Mouse (Mus musculus): ENCODE results near the gene Cntn5. TPM values are rescaled to one million over a fixed set of nuclear protein-coding genes. Genes with fewer than 3 reads are reported as not detected.

The Cntn5 gene
- total and polyA plus RNA-seq, 2 experiments from 2014 or later: 23.7 to 24.8 TPM

- no peak for TF ChIP-seq CTCF (IDR thresholded peaks at IDR 0.05)
- ATAC-seq (ENCODE audit: low FRiP score): no peak
- Histone ChIP-seq H3K27ac (ENCODE audit: low read depth, low read length) (no peak overlapping the region), H3K4me2 (ENCODE audit: low read depth, low read length, poor library complexity, severe bottlenecking) (no peak overlapping the region), H3K27me3 (ENCODE audit: insufficient read depth, low read length) (no peaks in the 10 kb centered on the region), H3K9me3 (ENCODE audit: low read length) (no peaks in the 10 kb centered on the region), H3K4me3 (ENCODE audit: low read depth, low read length) (no peak overlapping the region), H3K4me1 (ENCODE audit: insufficient read depth, low read length) (no peaks in the 10 kb centered on the region), H3K36me3 (ENCODE audit: insufficient read depth, low read length) (no peaks in the 10 kb centered on the region), H3K9ac (replicated peaks; ENCODE audit: low read length, poor library complexity, severe bottlenecking) (no peak overlapping the region)
- no peak for DNase-seq (ENCODE audit: low spot score)
- 83% methylated on average over 5 of the region's 5 CpGs for WGBS
These were observed 372.3 kb downstream of the Cntn5 start for GRCm38 (mm10) chr9:10532248-10532647.

- H3K4me1 ChIP-seq (ENCODE audit: insufficient read depth, low read length): no peaks in the 10 kb centered on the region
- no peaks in the 10 kb centered on the region for H3K27me3 ChIP-seq (ENCODE audit: insufficient read depth, low read length)
- ATAC-seq (ENCODE audit: low FRiP score) (no peak), DNase-seq (ENCODE audit: low spot score) (no peak)
- 97% methylated on average over 2 of the region's 2 CpGs for WGBS
- H3K9ac ChIP-seq (replicated peaks; ENCODE audit: low read length, poor library complexity, severe bottlenecking): no peak overlapping the region
- no peaks in the 10 kb centered on the region for H3K9me3 ChIP-seq (ENCODE audit: low read length)
- no peak for TF ChIP-seq CTCF (IDR thresholded peaks at IDR 0.05)
- no peak overlapping the region for H3K27ac ChIP-seq (ENCODE audit: low read depth, low read length)
- H3K36me3 ChIP-seq (ENCODE audit: insufficient read depth, low read length): no peaks in the 10 kb centered on the region
- no peak overlapping the region for H3K4me3 ChIP-seq (ENCODE audit: low read depth, low read length)
- no peak overlapping the region for H3K4me2 ChIP-seq (ENCODE audit: low read depth, low read length, poor library complexity, severe bottlenecking)
These were observed 373.5 kb downstream of the Cntn5 start for GRCm38 (mm10) chr9:10531087-10531486.

GRCm38 (mm10) chr9:10529528-10529927, 375.0 kb downstream of the Cntn5 start:
- H3K4me3 ChIP-seq (ENCODE audit: low read depth, low read length): no peak overlapping the region
- WGBS: 35% methylated on average over 4 of the region's 4 CpGs
- no peaks in the 10 kb centered on the region for H3K9me3 ChIP-seq (ENCODE audit: low read length)
- no peak overlapping the region for H3K27ac ChIP-seq (ENCODE audit: low read depth, low read length)
- ATAC-seq (ENCODE audit: low FRiP score): no peak
- H3K4me1 ChIP-seq (ENCODE audit: insufficient read depth, low read length): no peaks in the 10 kb centered on the region
- DNase-seq (ENCODE audit: low spot score): no peak
- no peak overlapping the region for H3K4me2 ChIP-seq (ENCODE audit: low read depth, low read length, poor library complexity, severe bottlenecking)
- no peaks in the 10 kb centered on the region for H3K36me3 ChIP-seq (ENCODE audit: insufficient read depth, low read length)
- no peak for TF ChIP-seq CTCF (IDR thresholded peaks at IDR 0.05)
- no peaks in the 10 kb centered on the region for H3K27me3 ChIP-seq (ENCODE audit: insufficient read depth, low read length)
- no peak overlapping the region for H3K9ac ChIP-seq (replicated peaks; ENCODE audit: low read length, poor library complexity, severe bottlenecking)

GRCm38 (mm10) chr9:10529113-10529512, 375.5 kb downstream of the Cntn5 start:
- H3K4me2 ChIP-seq (ENCODE audit: low read depth, low read length, poor library complexity, severe bottlenecking): no peak overlapping the region
- ATAC-seq (ENCODE audit: low FRiP score) (no peak), DNase-seq (ENCODE audit: low spot score) (no peak)
- no peak overlapping the region for H3K27ac ChIP-seq (ENCODE audit: low read depth, low read length)
- TF ChIP-seq CTCF (IDR thresholded peaks at IDR 0.05): no peak
- no peaks in the 10 kb centered on the region for H3K27me3 ChIP-seq (ENCODE audit: insufficient read depth, low read length)
- no peaks in the 10 kb centered on the region for H3K36me3 ChIP-seq (ENCODE audit: insufficient read depth, low read length)
- 59% methylated on average over 1 of the region's 1 CpGs for WGBS
- H3K9ac ChIP-seq (replicated peaks; ENCODE audit: low read length, poor library complexity, severe bottlenecking): no peak overlapping the region
- no peak overlapping the region for H3K4me3 ChIP-seq (ENCODE audit: low read depth, low read length)
- H3K4me1 ChIP-seq (ENCODE audit: insufficient read depth, low read length): no peaks in the 10 kb centered on the region
- H3K9me3 ChIP-seq (ENCODE audit: low read length): no peaks in the 10 kb centered on the region

GRCm38 (mm10) chr9:10528692-10529091, 375.9 kb downstream of the Cntn5 start:
- no peak overlapping the region for H3K4me2 ChIP-seq (ENCODE audit: low read depth, low read length, poor library complexity, severe bottlenecking)
- H3K36me3 ChIP-seq (ENCODE audit: insufficient read depth, low read length): no peaks in the 10 kb centered on the region
- no peak overlapping the region for H3K27ac ChIP-seq (ENCODE audit: low read depth, low read length)
- no peaks in the 10 kb centered on the region for H3K9me3 ChIP-seq (ENCODE audit: low read length)
- no peak overlapping the region for H3K4me3 ChIP-seq (ENCODE audit: low read depth, low read length)
- DNase-seq (ENCODE audit: low spot score): no peak
- 56% methylated on average over 5 of the region's 5 CpGs for WGBS
- ATAC-seq (ENCODE audit: low FRiP score): no peak
- H3K9ac ChIP-seq (replicated peaks; ENCODE audit: low read length, poor library complexity, severe bottlenecking): no peak overlapping the region
- no peak for TF ChIP-seq CTCF (IDR thresholded peaks at IDR 0.05)
- no peaks in the 10 kb centered on the region for H3K4me1 ChIP-seq (ENCODE audit: insufficient read depth, low read length)
- H3K27me3 ChIP-seq (ENCODE audit: insufficient read depth, low read length): no peaks in the 10 kb centered on the region

GRCm38 (mm10) chr9:10525915-10526667, 378.5 kb downstream of the Cntn5 start:
- ATAC-seq (ENCODE audit: low FRiP score) (no peak), DNase-seq (ENCODE audit: low spot score) (peak; percentile 5)
- Histone ChIP-seq H3K4me3 (ENCODE audit: low read depth, low read length) (no peak overlapping the region), H3K9ac (replicated peaks; ENCODE audit: low read length, poor library complexity, severe bottlenecking) (no peak overlapping the region), H3K4me1 (ENCODE audit: insufficient read depth, low read length) (no peaks in the 10 kb centered on the region), H3K36me3 (ENCODE audit: insufficient read depth, low read length) (no peaks in the 10 kb centered on the region), H3K9me3 (ENCODE audit: low read length) (no peaks in the 10 kb centered on the region), H3K27ac (ENCODE audit: low read depth, low read length) (no peak overlapping the region), H3K27me3 (ENCODE audit: insufficient read depth, low read length) (no peaks in the 10 kb centered on the region), H3K4me2 (ENCODE audit: low read depth, low read length, poor library complexity, severe bottlenecking) (no peak overlapping the region)
- TF ChIP-seq CTCF (IDR thresholded peaks at IDR 0.05): no peak
- 48% methylated on average over 7 of the region's 7 CpGs for WGBS
